ENCODE assay signal across 18 mouse cellular contexts in the genomic region with DNA sequence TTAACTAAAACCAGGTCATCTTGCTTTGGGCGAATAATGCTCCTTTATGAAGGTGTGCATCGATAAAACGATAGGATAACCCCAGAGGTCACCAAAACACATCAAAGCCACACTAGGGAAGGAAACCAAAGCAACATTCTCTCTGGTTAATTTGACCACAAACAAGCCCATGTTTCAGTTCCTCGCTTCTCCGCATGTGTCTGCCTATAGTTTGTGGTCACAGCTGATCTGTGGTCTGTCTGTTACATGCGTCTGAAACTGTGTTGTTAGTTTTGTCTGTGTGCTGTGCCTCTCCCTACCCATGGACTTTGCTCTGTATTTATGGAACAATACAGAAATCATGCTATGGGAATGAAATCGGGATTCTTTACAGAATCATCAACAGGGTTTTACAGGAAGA.
"Had no signal": no experiment of that assay in that cellular context is flagged by ENCODE, and none has a peak within 500 bp of the region (broad histone marks: within the 10 kb centered on the region; RNA-seq: fewer than 3 reads in every experiment).

No protein-coding gene starts in this region.

- H3K27ac ChIP-seq: kidney, embryonic 15.5 days; layer of hippocampus, adult 2 months; liver, embryonic 13.5 days; macrophage; midbrain, embryonic 15.5 days; neural tube, embryonic 12.5 days; neural tube, embryonic 15.5 days had no signal

- ATAC-seq: lung, postnatal 0 days; midbrain, embryonic 15.5 days had no signal

- H3K4me1 ChIP-seq: liver, embryonic 13.5 days had no signal

- H3K27me3 ChIP-seq: kidney, embryonic 15.5 days; liver, embryonic 13.5 days; midbrain, embryonic 15.5 days; neural tube, embryonic 12.5 days; neural tube, embryonic 15.5 days had no signal

- H3K4me2 ChIP-seq: kidney, embryonic 15.5 days; liver, embryonic 13.5 days; lung, embryonic 14.5 days; midbrain, embryonic 11.5 days; midbrain, embryonic 15.5 days; neural tube, embryonic 12.5 days; neural tube, embryonic 15.5 days had no signal

- H3K4me3 ChIP-seq: kidney, embryonic 15.5 days; layer of hippocampus, adult 2 months; liver, embryonic 13.5 days; midbrain, embryonic 15.5 days; neural tube, embryonic 12.5 days; neural tube, embryonic 15.5 days had no signal

- H3K36me3 ChIP-seq: kidney, embryonic 15.5 days; liver, embryonic 13.5 days; midbrain, embryonic 15.5 days; neural tube, embryonic 12.5 days; neural tube, embryonic 15.5 days had no signal

- H3K9ac ChIP-seq: kidney, embryonic 15.5 days; liver, embryonic 13.5 days; lung, embryonic 14.5 days; midbrain, embryonic 15.5 days; neural tube, embryonic 12.5 days; neural tube, embryonic 15.5 days had no signal

- H3K9me3 ChIP-seq: kidney, embryonic 15.5 days; liver, embryonic 13.5 days; midbrain, embryonic 15.5 days; neural tube, embryonic 12.5 days; neural tube, embryonic 15.5 days had no signal

- DNase-seq: kidney, adult 2 months; kidney, postnatal 10 days; kidney, postnatal 36 days; layer of hippocampus, adult 9-11 months; liver, embryonic 13.5 days; lung, embryonic 14.5 days; right cerebral cortex, postnatal 25 days; spleen, adult 18-20 months; thymus, adult 18-20 months; thymus, postnatal 36 days had no signal
